Mouse (Mus musculus): Measurements from ENCODE around the gene Map2k6. TPM values are rescaled to one million over a fixed set of nuclear protein-coding genes. Genes with fewer than 3 reads are reported as not detected.

The Map2k6 gene
- polyA plus RNA-seq, 1 experiment from 2014 or later = 7.1 TPM

- H3K36me3 ChIP-seq = no peaks in the 10 kb centered on the region
- H3K27me3 ChIP-seq (replicated peaks) = no peaks in the 10 kb centered on the region
- 38% methylated on average over 7 of the region's 7 CpGs for WGBS (ENCODE audit: insufficient replicate concordance)
- H3K4me2 ChIP-seq = peak overlapping the region; percentile 45
- H3K9me3 ChIP-seq (replicated peaks) = no peaks in the 10 kb centered on the region
- H3K27ac ChIP-seq = peak overlapping the region; percentile 80
- ATAC-seq = peak; percentile 84
- H3K9ac ChIP-seq = no peak overlapping the region
- no peak overlapping the region for H3K4me3 ChIP-seq
- H3K4me1 ChIP-seq = peaks cover 69% of the 10 kb centered on the region
These were observed 58.6 kb downstream of the Map2k6 start for GRCm38 (mm10) chr11:110457441-110457912.

- H3K9ac ChIP-seq = 0 out of 2 replicates have a peak overlapping the region, but pooled peaks have one; percentile 28
- no peaks in the 10 kb centered on the region for H3K27me3 ChIP-seq (replicated peaks)
- H3K27ac ChIP-seq = peak overlapping the region; percentile 96
- WGBS (ENCODE audit: insufficient replicate concordance) = 16% methylated on average over 2 of the region's 2 CpGs
- H3K4me3 ChIP-seq = no peak overlapping the region
- peaks cover 96% of the 10 kb centered on the region for H3K4me1 ChIP-seq
- peak overlapping the region; percentile 8; the same call in 1 of the 2 replicates for H3K4me2 ChIP-seq
- H3K36me3 ChIP-seq = no peaks in the 10 kb centered on the region
- no peaks in the 10 kb centered on the region for H3K9me3 ChIP-seq (replicated peaks)
- ATAC-seq = no peak
These were observed 61.6 kb downstream of the Map2k6 start for GRCm38 (mm10) chr11:110460480-110460879.

DNA sequence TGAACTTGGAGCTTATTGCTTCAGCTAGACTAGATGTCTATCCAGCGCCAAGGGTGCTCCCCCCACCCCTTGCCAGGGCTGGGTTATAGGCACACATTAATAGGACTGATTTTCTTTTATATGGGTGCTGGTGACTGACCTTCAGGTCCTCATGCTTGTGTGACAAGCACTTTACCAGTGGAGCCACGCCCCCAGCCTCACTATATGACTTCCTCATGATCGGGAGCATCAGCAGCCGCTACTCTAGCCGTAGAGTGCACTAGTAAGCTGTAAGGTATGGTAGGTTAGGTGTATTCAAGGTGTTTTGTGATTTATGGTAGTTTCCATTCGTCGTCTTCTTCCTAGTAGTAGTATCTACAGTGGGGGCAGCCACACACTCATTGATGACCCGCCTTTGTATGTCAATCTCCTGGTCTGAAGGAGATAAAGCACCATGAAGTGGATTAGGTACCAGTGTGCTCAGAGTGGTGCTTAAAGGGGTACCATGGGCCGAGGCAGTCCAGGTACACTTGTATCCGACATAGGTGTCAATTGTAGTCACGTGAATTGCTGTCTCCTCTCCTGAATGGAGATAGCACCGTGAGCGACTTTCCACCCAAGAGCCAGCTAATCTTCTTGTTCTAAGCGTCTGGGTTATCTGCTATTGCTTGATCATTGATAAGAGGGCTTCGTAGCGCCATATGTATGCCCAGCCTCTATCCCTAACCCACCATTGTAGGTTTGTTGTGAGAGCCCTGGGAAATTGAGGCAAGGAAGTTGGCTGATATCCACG lies 62.8 kb downstream of the Map2k6 start:
- Histone ChIP-seq H3K9ac (no peak overlapping the region), H3K9me3 (replicated peaks) (no peaks in the 10 kb centered on the region), H3K27ac (peak overlapping the region; percentile 96), H3K4me2 (0 out of 2 replicates have a peak overlapping the region, but pooled peaks have one; percentile 7), H3K36me3 (no peaks in the 10 kb centered on the region), H3K4me1 (peaks cover 84% of the 10 kb centered on the region), H3K27me3 (replicated peaks) (no peaks in the 10 kb centered on the region), H3K4me3 (no peak overlapping the region)
- no peak for ATAC-seq
- WGBS (ENCODE audit: insufficient replicate concordance) = 62% methylated on average over 17 of the region's 17 CpGs

DNA sequence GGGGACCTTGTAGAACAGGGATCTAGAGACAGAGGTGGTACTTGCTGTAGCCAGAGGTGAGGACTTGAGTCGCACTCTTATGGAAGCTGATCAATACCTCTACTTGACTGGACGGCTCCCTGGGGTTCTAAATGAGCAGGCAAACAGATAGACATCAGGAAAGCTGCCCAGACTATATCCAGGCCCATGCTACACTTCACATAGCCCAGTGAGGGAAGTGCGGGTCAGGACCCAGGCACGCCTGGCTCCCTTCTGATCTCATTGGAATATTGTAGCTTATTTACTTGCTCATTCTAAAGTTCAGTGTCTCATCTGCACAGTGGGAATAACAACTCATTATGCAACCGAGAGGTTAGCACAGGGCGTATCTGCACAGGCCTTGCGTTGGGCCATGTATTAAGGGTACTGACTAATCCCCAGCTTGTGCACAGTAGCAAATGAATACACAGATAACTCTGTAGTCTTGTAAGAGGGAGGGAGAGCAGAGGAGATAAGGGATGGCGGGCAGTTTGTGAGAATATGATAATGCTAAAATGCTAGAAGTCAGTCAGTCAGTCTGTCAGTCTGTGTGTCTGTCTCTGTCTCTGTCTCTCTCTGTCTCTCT lies 64.2 kb downstream of the Map2k6 start:
- peak overlapping the region; percentile 69 for H3K4me2 ChIP-seq

DNA sequence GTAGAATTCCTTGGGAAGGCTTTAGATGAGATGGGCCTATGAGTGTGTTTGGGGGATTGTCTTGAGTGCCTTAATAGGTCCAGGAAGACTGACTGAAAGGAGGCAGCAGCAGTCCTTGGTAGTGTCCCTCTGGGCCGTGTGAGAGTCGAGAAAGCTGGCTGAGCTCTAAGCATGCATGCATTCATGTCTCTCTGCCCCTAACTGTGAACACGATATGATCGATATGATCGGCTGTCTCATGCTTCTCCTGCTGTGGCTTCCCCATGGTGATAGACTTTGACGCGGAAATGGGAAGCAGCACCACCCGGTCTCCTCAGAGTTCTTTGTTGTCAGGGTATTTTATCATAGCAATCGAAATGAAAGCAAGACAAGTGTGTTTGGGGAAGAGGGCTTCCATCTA lies 64.9 kb downstream of the Map2k6 start:
- Histone ChIP-seq H3K4me3 (peak overlapping the region; percentile 27), H3K36me3 (no peaks in the 10 kb centered on the region), H3K9me3 (replicated peaks) (no peaks in the 10 kb centered on the region), H3K4me1 (peaks cover 65% of the 10 kb centered on the region), H3K9ac (peak overlapping the region; percentile 65), H3K27me3 (replicated peaks) (no peaks in the 10 kb centered on the region), H3K4me2 (peak overlapping the region; percentile 69), H3K27ac (peak overlapping the region; percentile 96)
- ATAC-seq = peak; percentile 57
- WGBS (ENCODE audit: insufficient replicate concordance) = 16% methylated on average over 9 of the region's 9 CpGs

More for the DNA sequence above, 64.2 kb downstream of the Map2k6 start:
- 23% methylated on average over 8 of the region's 8 CpGs for WGBS (ENCODE audit: insufficient replicate concordance)
- H3K36me3 ChIP-seq = no peaks in the 10 kb centered on the region
- no peaks in the 10 kb centered on the region for H3K9me3 ChIP-seq (replicated peaks)
- H3K4me3 ChIP-seq = peak overlapping the region; percentile 27
- peak; percentile 97 for ATAC-seq
- H3K27ac ChIP-seq = peak overlapping the region; percentile 96
- H3K4me1 ChIP-seq = peaks cover 70% of the 10 kb centered on the region
- H3K27me3 ChIP-seq (replicated peaks) = no peaks in the 10 kb centered on the region
- H3K9ac ChIP-seq = peak overlapping the region; percentile 65

- Histone ChIP-seq H3K4me3 (no peak overlapping the region), H3K27me3 (replicated peaks) (no peaks in the 10 kb centered on the region), H3K4me2 (no peak overlapping the region), H3K9me3 (replicated peaks) (no peaks in the 10 kb centered on the region), H3K27ac (no peak overlapping the region), H3K9ac (no peak overlapping the region), H3K36me3 (no peaks in the 10 kb centered on the region), H3K4me1 (peaks cover 12% of the 10 kb centered on the region)
- 61% methylated on average over 2 of the region's 2 CpGs for WGBS (ENCODE audit: insufficient replicate concordance)
- no peak for ATAC-seq
These were observed 70.1 kb downstream of the Map2k6 start for GRCm38 (mm10) chr11:110469054-110469453.

DNA sequence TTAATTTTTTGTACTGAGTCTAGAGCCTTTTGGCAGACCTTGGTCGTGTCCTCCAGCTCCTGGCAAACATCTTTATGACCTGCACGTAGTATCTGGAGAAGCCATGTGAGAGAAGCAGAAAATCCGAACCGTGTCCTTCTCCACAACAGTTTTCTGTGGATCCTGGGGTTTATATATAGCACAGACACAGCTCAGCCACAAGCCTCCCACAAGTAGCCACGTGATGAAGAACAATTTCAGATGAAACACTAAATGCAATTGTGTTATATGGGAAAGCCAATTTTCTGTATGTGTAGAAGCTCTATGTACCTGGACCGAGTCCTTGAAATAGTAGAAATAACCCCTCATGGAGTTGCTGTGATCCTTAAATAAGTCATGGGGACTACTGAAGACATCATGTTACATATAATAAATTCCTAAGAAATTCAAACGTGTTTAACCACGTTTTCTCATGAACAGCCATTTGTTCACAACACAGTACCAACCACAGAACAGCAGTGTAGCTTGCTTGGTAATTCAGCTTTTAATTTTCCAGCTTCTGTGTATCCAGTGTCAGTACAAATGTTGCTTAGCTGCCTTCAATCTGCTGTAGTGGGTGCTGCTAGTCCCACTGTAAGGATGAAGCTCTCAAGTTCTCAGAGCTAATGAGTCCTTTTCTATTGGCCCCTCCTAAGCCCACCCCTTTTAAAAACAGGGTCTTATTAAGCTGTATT lies 71.8 kb downstream of the Map2k6 start:
- Histone ChIP-seq H3K27ac (no peak overlapping the region), H3K4me1 (peaks cover 5% of the 10 kb centered on the region), H3K27me3 (replicated peaks) (no peaks in the 10 kb centered on the region), H3K4me2 (no peak overlapping the region), H3K9me3 (replicated peaks) (no peaks in the 10 kb centered on the region), H3K9ac (no peak overlapping the region), H3K4me3 (no peak overlapping the region), H3K36me3 (no peaks in the 10 kb centered on the region)
- no peak for ATAC-seq
- WGBS (ENCODE audit: insufficient replicate concordance) = 69% methylated on average over 8 of the region's 8 CpGs

GRCm38 (mm10) chr11:110471362-110471761 lies 72.4 kb downstream of the Map2k6 start:
- Histone ChIP-seq H3K4me1 (peaks cover 11% of the 10 kb centered on the region), H3K4me2 (no peak overlapping the region), H3K36me3 (no peaks in the 10 kb centered on the region), H3K4me3 (no peak overlapping the region), H3K9ac (no peak overlapping the region), H3K27ac (no peak overlapping the region), H3K9me3 (replicated peaks) (no peaks in the 10 kb centered on the region), H3K27me3 (replicated peaks) (no peaks in the 10 kb centered on the region)
- WGBS (ENCODE audit: insufficient replicate concordance) = 82% methylated on average over 2 of the region's 2 CpGs
- ATAC-seq = no peak

GRCm38 (mm10) chr11:110472078-110472477 lies 73.2 kb downstream of the Map2k6 start:
- 72% methylated on average over 5 of the region's 5 CpGs for WGBS (ENCODE audit: insufficient replicate concordance)
- ATAC-seq = no peak

DNA sequence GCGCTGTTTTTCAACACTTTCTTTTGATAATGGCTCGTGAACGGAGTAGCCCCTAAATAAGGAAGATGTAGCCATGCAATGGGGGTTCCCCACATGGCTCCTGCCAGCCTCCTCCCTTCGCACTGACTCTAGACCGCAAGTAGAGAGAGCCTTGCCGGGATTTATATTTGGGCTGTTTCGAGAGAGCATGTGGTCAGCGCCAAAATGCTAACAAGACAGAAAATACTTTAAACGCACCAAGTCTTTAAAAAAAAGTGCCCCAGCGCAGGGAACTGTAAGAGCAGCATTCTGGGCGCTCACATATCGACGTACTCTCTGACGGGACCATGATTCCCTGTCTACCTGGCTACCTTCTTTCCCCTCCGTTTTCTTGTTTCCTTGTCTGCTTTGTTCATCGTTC lies 74.6 kb downstream of the Map2k6 start:
- Histone ChIP-seq H3K27ac (no peak overlapping the region), H3K9ac (no peak overlapping the region), H3K36me3 (no peaks in the 10 kb centered on the region), H3K4me3 (no peak overlapping the region), H3K4me1 (peaks cover 33% of the 10 kb centered on the region), H3K27me3 (replicated peaks) (no peaks in the 10 kb centered on the region), H3K9me3 (replicated peaks) (no peaks in the 10 kb centered on the region), H3K4me2 (no peak overlapping the region)
- 83% methylated on average over 16 of the region's 16 CpGs for WGBS (ENCODE audit: insufficient replicate concordance)
- ATAC-seq = no peak

More at GRCm38 (mm10) chr11:110472078-110472477, 73.2 kb downstream of the Map2k6 start:
- Histone ChIP-seq H3K4me1 (peaks cover 19% of the 10 kb centered on the region), H3K27me3 (replicated peaks) (no peaks in the 10 kb centered on the region), H3K4me2 (no peak overlapping the region), H3K27ac (no peak overlapping the region), H3K4me3 (no peak overlapping the region), H3K9ac (no peak overlapping the region), H3K9me3 (replicated peaks) (no peaks in the 10 kb centered on the region), H3K36me3 (no peaks in the 10 kb centered on the region)

DNA sequence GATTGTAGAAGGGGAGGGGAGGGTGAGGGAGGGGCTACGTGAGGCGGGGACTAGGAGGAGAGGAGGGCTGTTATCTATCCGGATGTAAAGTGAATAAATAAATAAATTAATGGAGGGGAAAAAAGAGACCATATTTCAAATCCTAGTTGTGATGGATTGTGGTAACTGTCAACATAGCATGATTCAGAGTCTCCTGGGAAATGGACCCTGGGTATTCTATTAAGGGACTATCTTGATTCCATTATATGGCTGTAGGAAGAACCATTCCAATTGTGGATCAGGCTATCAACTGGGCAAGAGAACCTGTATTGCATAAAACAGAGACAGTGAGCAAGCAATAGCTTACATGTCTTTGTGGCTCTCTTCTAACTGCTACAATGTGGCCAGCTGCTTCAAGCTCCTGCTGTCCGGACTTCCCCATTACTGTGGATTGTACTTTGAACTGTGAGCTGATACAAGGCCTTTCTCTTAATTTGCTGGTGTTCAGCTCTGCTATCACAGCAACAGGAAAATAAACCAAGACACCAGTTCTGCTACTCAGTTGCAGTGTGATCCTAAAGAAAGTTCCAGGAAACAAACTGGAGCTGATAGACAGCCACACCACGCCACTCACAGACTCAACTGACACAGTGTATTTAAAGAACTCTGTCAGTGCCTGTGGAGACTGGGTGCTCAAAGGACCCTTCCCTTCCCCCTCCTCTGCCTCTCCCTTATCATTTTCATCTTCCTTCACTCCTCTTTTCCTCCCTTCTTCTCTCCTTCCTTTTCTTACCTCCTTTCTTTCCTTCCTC lies 77.6 kb downstream of the Map2k6 start:
- H3K4me1 ChIP-seq = peaks cover 51% of the 10 kb centered on the region
- H3K9me3 ChIP-seq (replicated peaks) = no peaks in the 10 kb centered on the region
- H3K9ac ChIP-seq = no peak overlapping the region
- no peaks in the 10 kb centered on the region for H3K36me3 ChIP-seq
- H3K27ac ChIP-seq = peak overlapping the region; percentile 54
- H3K27me3 ChIP-seq (replicated peaks) = no peaks in the 10 kb centered on the region
- H3K4me3 ChIP-seq = no peak overlapping the region
- peak; percentile 36; the same call in 1 of the 2 replicates for ATAC-seq
- peak overlapping the region; percentile 1; the same call in 1 of the 2 replicates for H3K4me2 ChIP-seq
- WGBS (ENCODE audit: insufficient replicate concordance) = 28% methylated on average over 5 of the region's 5 CpGs
